Mouse (Mus musculus) forebrain, embryonic 11.5 days (tissue): ENCODE data around the gene Plpp7. TPM values are rescaled to one million over a fixed set of nuclear protein-coding genes. Genes with fewer than 3 reads are reported as not detected.

Experiments used
- ATAC-seq: fragments of 200-750 bp; cut with Nextera tagmentation; replicated peaks from 2 replicates; pipeline ENCODE4 v1.8.0; 2017; ENCODE audit warnings: moderate TSS enrichment; ENCODE audit not compliant: low FRiP score
- DNase-seq: peaks from one replicate; pipeline ENCODE4 v3.0.0-alpha.2; 2017; ENCODE audit warnings: low spot score
- H3K27ac ChIP-seq: fragments of 300-500 bp; sonication (generic); 2 replicates; pipeline ENCODE4 v1.5.1; 2014; ENCODE audit warnings: low read depth, low read length
- H3K27me3 ChIP-seq: fragments of 300-500 bp; sonication (generic); 2 replicates; pipeline ENCODE4 v1.6.1; 2014; ENCODE audit warnings: mild to moderate bottlenecking, low read length, mixed read lengths; ENCODE audit not compliant: control insufficient read depth, insufficient read depth
- H3K36me3 ChIP-seq: fragments of 300-500 bp; sonication (generic); 2 replicates; pipeline ENCODE4 v1.6.1; 2014; ENCODE audit warnings: mild to moderate bottlenecking, low read length, moderate library complexity, mixed read lengths; ENCODE audit not compliant: control insufficient read depth, insufficient read depth
- H3K4me1 ChIP-seq: fragments of 300-500 bp; sonication (generic); replicated peaks from 2 replicates; pipeline ENCODE4 v1.6.1; 2014; ENCODE audit warnings: low read length, mixed read lengths; ENCODE audit not compliant: control insufficient read depth, insufficient read depth
- H3K4me2 ChIP-seq: fragments of 300-500 bp; sonication (generic); 2 replicates; pipeline ENCODE4 v1.6.1; 2014; ENCODE audit warnings: low read depth, mild to moderate bottlenecking, low read length, moderate library complexity, mixed read lengths; ENCODE audit not compliant: severe bottlenecking
- H3K4me3 ChIP-seq: fragments of 300-500 bp; sonication (generic); 2 replicates; pipeline ENCODE4 v1.5.1; 2014; ENCODE audit warnings: low read depth, low read length
- H3K9ac ChIP-seq: fragments of 300-500 bp; sonication (generic); 2 replicates; pipeline ENCODE4 v1.6.1; 2014; ENCODE audit warnings: low read length
- H3K9me3 ChIP-seq: fragments of 300-500 bp; sonication (generic); 2 replicates; pipeline ENCODE4 v1.6.1; 2016; ENCODE audit warnings: low read length, mixed read lengths; ENCODE audit not compliant: control insufficient read depth
- WGBS: fragments of 180-500 bp; shearing (Covaris S2); extraction: QIAGEN DNeasy Blood & Tissue Kit; methylation state at CpG from one replicate; pipeline ENCODE4 v1.1.7; 2014; 5-methylcytosine and 5-hydroxymethylcytosine counted together
- polyA plus RNA-seq: library from polyadenylated mRNA; unstranded; fragments of >200 nt; fragmentation: Nextera tagmentation; extraction: Ambion mirVana; gene quantifications from 2 replicates; pipeline ENCODE4 v1.2.1, GENCODE M21; 2014

Plpp7 gene
- polyA plus RNA-seq, 1 experiment from 2014 or later, result 5.7 TPM

GRCm38 (mm10) chr2:32102944-32103343 is 7.6 kb downstream of the Plpp7 start:
- Histone ChIP-seq H3K4me2 (no peak overlapping the region), H3K36me3 (no peaks in the 10 kb centered on the region), H3K27me3 (no peaks in the 10 kb centered on the region), H3K27ac (no peak overlapping the region), H3K9me3 (no peaks in the 10 kb centered on the region; the same call in 1 of the 2 replicates), H3K9ac (no peak overlapping the region), H3K4me1 (peaks cover 2% of the 10 kb centered on the region; the same call in 1 of the 2 replicates), H3K4me3 (no peak overlapping the region)
- DNase-seq (no peak), ATAC-seq (no peak)
- WGBS, result 50% methylated on average over 5 of the region's 5 CpGs

- no peak for ATAC-seq
- Histone ChIP-seq H3K9ac (no peak overlapping the region), H3K4me2 (no peak overlapping the region), H3K4me1 (peaks cover 2% of the 10 kb centered on the region; the same call in 1 of the 2 replicates), H3K27ac (no peak overlapping the region), H3K36me3 (no peaks in the 10 kb centered on the region), H3K4me3 (no peak overlapping the region), H3K9me3 (no peaks in the 10 kb centered on the region; the same call in 1 of the 2 replicates), H3K27me3 (no peaks in the 10 kb centered on the region)
- WGBS, result 73% methylated on average over 7 of the region's 7 CpGs
- DNase-seq, result no peak
Observed at GRCm38 (mm10) chr2:32103557-32103956, 8.2 kb downstream of the Plpp7 start.

- no peak overlapping the region for H3K27ac ChIP-seq
Observed at GRCm38 (mm10) chr2:32104122-32104521, 8.8 kb downstream of the Plpp7 start.

GRCm38 (mm10) chr2:32105117-32105913 is 10.0 kb downstream of the Plpp7 start:
- H3K36me3 ChIP-seq, result no peaks in the 10 kb centered on the region
- no peaks in the 10 kb centered on the region; the same call in 1 of the 2 replicates for H3K9me3 ChIP-seq
- WGBS, result 62% methylated on average over 16 of the region's 16 CpGs
- H3K4me3 ChIP-seq, result no peak overlapping the region
- H3K27me3 ChIP-seq, result no peaks in the 10 kb centered on the region
- DNase-seq (no peak), ATAC-seq (no peak)
- H3K27ac ChIP-seq, result no peak overlapping the region
- peaks cover 2% of the 10 kb centered on the region; the same call in 1 of the 2 replicates for H3K4me1 ChIP-seq
- no peak overlapping the region for H3K9ac ChIP-seq
- no peak overlapping the region for H3K4me2 ChIP-seq

More at GRCm38 (mm10) chr2:32104122-32104521, 8.8 kb downstream of the Plpp7 start:
- DNase-seq, result no peak
- Histone ChIP-seq H3K9me3 (no peaks in the 10 kb centered on the region; the same call in 1 of the 2 replicates), H3K4me2 (no peak overlapping the region), H3K36me3 (no peaks in the 10 kb centered on the region), H3K27me3 (no peaks in the 10 kb centered on the region), H3K4me1 (peaks cover 2% of the 10 kb centered on the region; the same call in 1 of the 2 replicates), H3K9ac (no peak overlapping the region), H3K4me3 (no peak overlapping the region)
- 90% methylated on average over 7 of the region's 7 CpGs for WGBS
- ATAC-seq, result no peak

GRCm38 (mm10) chr2:32105930-32106329 is 10.6 kb downstream of the Plpp7 start:
- peaks cover 2% of the 10 kb centered on the region; the same call in 1 of the 2 replicates for H3K4me1 ChIP-seq
- 86% methylated on average over 7 of the region's 7 CpGs for WGBS
- no peak for DNase-seq
- no peak overlapping the region for H3K27ac ChIP-seq
- H3K27me3 ChIP-seq, result no peaks in the 10 kb centered on the region
- no peaks in the 10 kb centered on the region for H3K9me3 ChIP-seq
- no peaks in the 10 kb centered on the region for H3K36me3 ChIP-seq
- H3K4me2 ChIP-seq, result no peak overlapping the region
- H3K9ac ChIP-seq, result no peak overlapping the region
- ATAC-seq, result no peak
- H3K4me3 ChIP-seq, result no peak overlapping the region

GRCm38 (mm10) chr2:32111268-32111667 is 15.9 kb downstream of the Plpp7 start:
- Histone ChIP-seq H3K36me3 (no peaks in the 10 kb centered on the region), H3K27ac (no peak overlapping the region), H3K9ac (no peak overlapping the region), H3K27me3 (no peaks in the 10 kb centered on the region), H3K4me3 (no peak overlapping the region), H3K4me2 (no peak overlapping the region), H3K4me1 (no peaks in the 10 kb centered on the region), H3K9me3 (no peaks in the 10 kb centered on the region)
- 94% methylated on average over 1 of the region's 1 CpGs for WGBS
- ATAC-seq (no peak), DNase-seq (no peak)

- H3K9me3 ChIP-seq, result no peaks in the 10 kb centered on the region; the same call in 1 of the 2 replicates
- no peaks in the 10 kb centered on the region for H3K27me3 ChIP-seq
- no peaks in the 10 kb centered on the region for H3K4me1 ChIP-seq
- ATAC-seq (no peak), DNase-seq (no peak)
- 78% methylated on average over 2 of the region's 2 CpGs for WGBS
- H3K36me3 ChIP-seq, result no peaks in the 10 kb centered on the region
- H3K9ac ChIP-seq, result no peak overlapping the region
- H3K4me2 ChIP-seq, result no peak overlapping the region
- no peak overlapping the region for H3K27ac ChIP-seq
- H3K4me3 ChIP-seq, result no peak overlapping the region
Observed at GRCm38 (mm10) chr2:32112548-32112947, 17.2 kb downstream of the Plpp7 start.

GRCm38 (mm10) chr2:32115851-32116268 is 20.5 kb downstream of the Plpp7 start:
- H3K4me3 ChIP-seq, result no peak overlapping the region
- no peak overlapping the region for H3K27ac ChIP-seq
- no peaks in the 10 kb centered on the region for H3K36me3 ChIP-seq
- H3K9ac ChIP-seq, result no peak overlapping the region
- ATAC-seq (no peak), DNase-seq (no peak)
- WGBS, result 95% methylated on average over 4 of the region's 4 CpGs
- no peaks in the 10 kb centered on the region for H3K4me1 ChIP-seq
- H3K27me3 ChIP-seq, result no peaks in the 10 kb centered on the region
- no peaks in the 10 kb centered on the region; the same call in 1 of the 2 replicates for H3K9me3 ChIP-seq
- no peak overlapping the region for H3K4me2 ChIP-seq
